In genomic region chrX:6751549-6752047, GRCm38 (mm10) we compare ENCODE assay signal across 18 mouse cellular contexts. TPM values are rescaled to one million over a fixed set of nuclear protein-coding genes. Genes with fewer than 3 reads are reported as not detected.
DNase-seq lines count a peak whose midpoint lies in the region; ATAC-seq and TF ChIP-seq lines count a peak whose summit lies in the region.
"Had no signal": no experiment of that assay in that cellular context is flagged by ENCODE, and none has a peak within 500 bp of the region (broad histone marks: within the 10 kb centered on the region; RNA-seq: fewer than 3 reads in every experiment).

No protein-coding gene starts in this region.

- no peaks in the 10 kb centered on the region for H3K9me3 ChIP-seq in kidney, embryonic 15.5 days (replicated peaks)
- no peaks in the 10 kb centered on the region for H3K9me3 ChIP-seq in hindbrain, embryonic 13.5 days
- no peaks in the 10 kb centered on the region for H3K9me3 ChIP-seq in midbrain, embryonic 15.5 days
- H3K9me3 ChIP-seq: embryonic facial prominence, embryonic 12.5 days; heart, embryonic 12.5 days; liver, embryonic 13.5 days had no signal

- H3K36me3 ChIP-seq in kidney, embryonic 15.5 days, result no peaks in the 10 kb centered on the region
- H3K36me3 ChIP-seq in kidney, adult 2 months (ENCODE audit: control insufficient read depth, insufficient read depth, low read length), result no peaks in the 10 kb centered on the region
- no peaks in the 10 kb centered on the region for H3K36me3 ChIP-seq in hindbrain, embryonic 13.5 days
- H3K36me3 ChIP-seq in midbrain, embryonic 15.5 days (replicated peaks), result no peaks in the 10 kb centered on the region
- H3K36me3 ChIP-seq: embryonic facial prominence, embryonic 12.5 days; heart, embryonic 12.5 days; liver, embryonic 13.5 days had no signal

- H3K27ac ChIP-seq in kidney, embryonic 15.5 days, result no peak overlapping the region
- no peak overlapping the region for H3K27ac ChIP-seq in kidney, adult 2 months (ENCODE audit: insufficient read depth, low read depth, low read length)
- no peak overlapping the region for H3K27ac ChIP-seq in hindbrain, embryonic 13.5 days
- H3K27ac ChIP-seq in midbrain, embryonic 15.5 days, result no peak overlapping the region
- H3K27ac ChIP-seq: embryonic facial prominence, embryonic 12.5 days; liver, embryonic 13.5 days had no signal

- no peak for TF ChIP-seq CTCF in kidney, adult 2 months (conservative IDR thresholded peaks at IDR 0.05; ENCODE audit: insufficient read depth, insufficient read length, low read depth, low read length)

- no peak overlapping the region for H3K4me2 ChIP-seq in kidney, embryonic 15.5 days
- no peak overlapping the region for H3K4me2 ChIP-seq in hindbrain, embryonic 13.5 days
- no peak overlapping the region for H3K4me2 ChIP-seq in midbrain, embryonic 15.5 days
- H3K4me2 ChIP-seq: embryonic facial prominence, embryonic 12.5 days; heart, embryonic 12.5 days; liver, embryonic 13.5 days had no signal

- H3K4me1 ChIP-seq in kidney, embryonic 15.5 days, result 0 out of 2 replicates have a peak, but pooled peaks cover 3% of the 10 kb centered on the region
- H3K4me1 ChIP-seq in kidney, adult 2 months (ENCODE audit: control insufficient read depth, insufficient read depth, low read length), result no peaks in the 10 kb centered on the region
- 0 out of 2 replicates have a peak, but pooled peaks cover 3% of the 10 kb centered on the region for H3K4me1 ChIP-seq in hindbrain, embryonic 13.5 days (replicated peaks)
- no peaks in the 10 kb centered on the region for H3K4me1 ChIP-seq in midbrain, embryonic 15.5 days
- H3K4me1 ChIP-seq: embryonic facial prominence, embryonic 12.5 days; heart, embryonic 12.5 days; liver, embryonic 13.5 days had no signal

- DNase-seq in kidney, adult 2 months, result no peak
- peak; percentile 2 for DNase-seq in embryo, embryonic 9.5 days (ENCODE audit: extremely low spot score)
- no peak for DNase-seq in c-Kit-positive CD71-positive TER-119-positive erythroid progenitor cells, embryonic 14.5 days (ENCODE audit: low spot score)
- DNase-seq in layer of hippocampus, adult 11-12 months (ENCODE audit: low spot score), result no peak
- DNase-seq in layer of hippocampus, postnatal 14 days (ENCODE audit: low spot score in 2 of 2), result no peak
- DNase-seq: adrenal gland, adult 8-10 months; cerebellum, adult 11-12 months; kidney, postnatal 4 days; liver, embryonic 13.5 days; lung, postnatal 14 days; thymus, adult 18-20 months had no signal

- H3K4me3 ChIP-seq in kidney, embryonic 15.5 days (replicated peaks), result no peak overlapping the region
- H3K4me3 ChIP-seq in kidney, adult 2 months (ENCODE audit: insufficient read depth, low read depth, low read length), result no peak overlapping the region
- H3K4me3 ChIP-seq in hindbrain, embryonic 13.5 days, result no peak overlapping the region
- no peak overlapping the region for H3K4me3 ChIP-seq in midbrain, embryonic 15.5 days
- H3K4me3 ChIP-seq: embryonic facial prominence, embryonic 12.5 days; heart, embryonic 12.5 days; liver, embryonic 13.5 days; myocyte had no signal

- TF ChIP-seq POLR2A in kidney, adult 2 months (IDR thresholded peaks at IDR 0.05; ENCODE audit: low read depth, low read length), result no peak

- H3K9ac ChIP-seq in kidney, embryonic 15.5 days, result no peak overlapping the region
- no peak overlapping the region for H3K9ac ChIP-seq in hindbrain, embryonic 13.5 days
- no peak overlapping the region for H3K9ac ChIP-seq in midbrain, embryonic 15.5 days
- H3K9ac ChIP-seq: embryonic facial prominence, embryonic 12.5 days; heart, embryonic 12.5 days; liver, embryonic 13.5 days had no signal

- WGBS in kidney, embryonic 15.5 days, result 35% methylated on average over 6 of the region's 6 CpGs
- WGBS in kidney, adult 2 months, result 30% methylated on average over 6 of the region's 6 CpGs
- WGBS in hindbrain, embryonic 13.5 days, result 23% methylated on average over 6 of the region's 6 CpGs
- WGBS in midbrain, embryonic 15.5 days, result 33% methylated on average over 6 of the region's 6 CpGs

- ATAC-seq in kidney, embryonic 15.5 days (replicated peaks; ENCODE audit: low FRiP score), result peak; percentile 67; the same call in 1 of the 2 replicates
- 0 out of 2 replicates have a peak, but pooled peaks have one; percentile 63 for ATAC-seq in hindbrain, embryonic 13.5 days (ENCODE audit: low FRiP score)
- ATAC-seq in midbrain, embryonic 15.5 days (replicated peaks), result peak; percentile 67

- no peaks in the 10 kb centered on the region for H3K27me3 ChIP-seq in kidney, embryonic 15.5 days
- no peaks in the 10 kb centered on the region for H3K27me3 ChIP-seq in kidney, adult 2 months (replicated peaks; ENCODE audit: control insufficient read depth, insufficient read depth, low read length)
- no peaks in the 10 kb centered on the region for H3K27me3 ChIP-seq in hindbrain, embryonic 13.5 days
- H3K27me3 ChIP-seq in midbrain, embryonic 15.5 days (replicated peaks), result no peaks in the 10 kb centered on the region
- H3K27me3 ChIP-seq: embryonic facial prominence, embryonic 12.5 days; heart, embryonic 12.5 days; liver, embryonic 13.5 days had no signal

RNA-seq across cellular contexts. Expression of gene Dgkk, which starts 27.5 kb away (rescaled TPM):
- 0.19 and 0.78 TPM in 2 replicates for polyA plus RNA-seq in kidney, embryonic 15.5 days (2015; fragmentation: Nextera tagmentation; extraction: Ambion mirVana)
- not detected in 2 replicates for polyA plus RNA-seq in kidney, adult 2 months (2012; rRNA removed)
- polyA plus RNA-seq in hindbrain, embryonic 13.5 days (2015; fragmentation: Nextera tagmentation; extraction: Ambion mirVana), result 0.78 and 1.1 TPM in 2 replicates
- polyA plus RNA-seq in midbrain, embryonic 15.5 days (2015; fragmentation: Nextera tagmentation; extraction: Ambion mirVana), result 1.5 and 2.0 TPM in 2 replicates
- 1 to 10 TPM; 2.1 to 2.6 TPM for total RNA-seq in layer of hippocampus, postnatal 14 days (2021)
- total RNA-seq: MEL had no signal
- polyA plus RNA-seq: myocyte had no signal
